Mouse (Mus musculus) thymus, adult 2 months (tissue): ENCODE measurements around the gene Snx5. TPM values are rescaled to one million over a fixed set of nuclear protein-coding genes. Genes with fewer than 3 reads are reported as not detected.

ENCODE experiments used
- DNase-seq: peaks from one replicate; pipeline ENCODE4 v3.0.0; 2021
- H3K27ac ChIP-seq: fragments of 200-500 bp; 2 replicates; pipeline ENCODE4 v1.5.1; 2012; ENCODE audit warnings: low read length, control low read depth; ENCODE audit not compliant: control insufficient read depth, insufficient read depth
- H3K27me3 ChIP-seq: fragments of 200-500 bp; 2 replicates; pipeline ENCODE4 v1.6.1; 2012; ENCODE audit warnings: mild to moderate bottlenecking, low read length, moderate library complexity, mixed read lengths; ENCODE audit not compliant: control insufficient read depth, insufficient read depth
- H3K36me3 ChIP-seq: fragments of 200-500 bp; 2 replicates; pipeline ENCODE4 v1.6.1; 2012; ENCODE audit warnings: mild to moderate bottlenecking, low read length, moderate library complexity; ENCODE audit not compliant: control insufficient read depth, insufficient read depth
- H3K4me1 ChIP-seq: fragments of 200-500 bp; replicated peaks from 2 replicates; pipeline ENCODE4 v1.6.1; 2012; ENCODE audit warnings: low read length; ENCODE audit not compliant: control insufficient read depth, insufficient read depth
- H3K4me3 ChIP-seq: fragments of 200-500 bp; 2 replicates; pipeline ENCODE4 v1.5.1; 2012; ENCODE audit warnings: mild to moderate bottlenecking, low read length, control low read depth, moderate library complexity; ENCODE audit not compliant: control insufficient read depth, insufficient read depth
- CTCF ChIP-seq: fragments of 200-500 bp; IDR thresholded peaks from 2 replicates; pipeline ENCODE4 v1.5.1; 2012; ENCODE audit warnings: mild to moderate bottlenecking, control low read depth, low read length, moderate library complexity, borderline replicate concordance; ENCODE audit not compliant: control insufficient read depth, poor library complexity, insufficient read depth; ENCODE audit errors: extremely low read depth
- POLR2A ChIP-seq: fragments of 200-500 bp; IDR thresholded peaks from 2 replicates; pipeline ENCODE4 v1.6.1; 2012; ENCODE audit warnings: mild to moderate bottlenecking, low read length, control low read depth, moderate library complexity; ENCODE audit not compliant: control insufficient read depth, poor library complexity, insufficient read depth; ENCODE audit errors: extremely low read depth
- WGBS: fragments of 180-500 bp; shearing (Covaris S2); methylation state at CpG from one replicate; pipeline ENCODE4 v1.1.7; 2018; 5-methylcytosine and 5-hydroxymethylcytosine counted together
- polyA plus RNA-seq: library from polyadenylated mRNA; depleted of rRNA; stranded (reverse); fragments of >200 nt; gene quantifications from 2 replicates; pipeline ENCODE4 v1.2.3, GENCODE M21; 2012

Gene Snx5
- polyA plus RNA-seq, 1 experiment: 71.0 TPM

- TF ChIP-seq CTCF (no peak), POLR2A (no peak)
- no peak overlapping the region for H3K4me3 ChIP-seq
- no peaks in the 10 kb centered on the region for H3K36me3 ChIP-seq
- H3K27me3 ChIP-seq: no peaks in the 10 kb centered on the region
- no peak overlapping the region for H3K27ac ChIP-seq
- DNase-seq: no peak
- 97% methylated on average over 9 of the region's 9 CpGs for WGBS
- no peaks in the 10 kb centered on the region for H3K4me1 ChIP-seq
Observed at GRCm38 (mm10) chr2:144215601-144216000, 55.1 kb downstream of the Snx5 start.

DNA sequence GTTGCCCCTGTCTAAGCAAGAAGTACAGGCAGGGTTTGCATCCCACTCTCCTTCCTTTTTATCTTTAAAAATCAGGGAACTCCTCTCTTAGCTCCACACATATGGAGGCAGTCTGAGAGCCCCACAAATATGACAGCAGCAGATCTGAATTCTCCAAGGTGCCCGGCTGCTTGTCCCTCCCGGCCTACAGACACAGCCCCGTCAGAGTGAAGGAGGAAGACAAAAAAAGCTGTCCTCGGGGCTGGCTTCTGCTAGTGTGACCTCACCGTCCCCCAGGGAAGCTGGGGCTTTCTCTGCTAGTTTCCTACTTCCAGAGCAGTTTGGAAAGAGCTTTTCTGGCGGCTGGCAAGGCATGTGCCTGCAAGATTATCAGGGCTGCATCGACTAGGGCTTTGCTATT, 55.5 kb downstream of the Snx5 start:
- WGBS: 55% methylated on average over 7 of the region's 7 CpGs
- no peak overlapping the region for H3K27ac ChIP-seq
- H3K36me3 ChIP-seq: no peaks in the 10 kb centered on the region
- no peaks in the 10 kb centered on the region for H3K4me1 ChIP-seq
- no peaks in the 10 kb centered on the region for H3K27me3 ChIP-seq
- H3K4me3 ChIP-seq: no peak overlapping the region
- DNase-seq: no peak
- no peak for TF ChIP-seq POLR2A

GRCm38 (mm10) chr2:144214508-144215185, 56.1 kb downstream of the Snx5 start:
- no peaks in the 10 kb centered on the region for H3K27me3 ChIP-seq
- no peak overlapping the region for H3K27ac ChIP-seq
- no peaks in the 10 kb centered on the region for H3K36me3 ChIP-seq
- 91% methylated on average over 9 of the region's 9 CpGs for WGBS
- no peak for DNase-seq
- no peak overlapping the region for H3K4me3 ChIP-seq
- no peaks in the 10 kb centered on the region for H3K4me1 ChIP-seq
- no peak for TF ChIP-seq CTCF
- TF ChIP-seq POLR2A: no peak

DNA sequence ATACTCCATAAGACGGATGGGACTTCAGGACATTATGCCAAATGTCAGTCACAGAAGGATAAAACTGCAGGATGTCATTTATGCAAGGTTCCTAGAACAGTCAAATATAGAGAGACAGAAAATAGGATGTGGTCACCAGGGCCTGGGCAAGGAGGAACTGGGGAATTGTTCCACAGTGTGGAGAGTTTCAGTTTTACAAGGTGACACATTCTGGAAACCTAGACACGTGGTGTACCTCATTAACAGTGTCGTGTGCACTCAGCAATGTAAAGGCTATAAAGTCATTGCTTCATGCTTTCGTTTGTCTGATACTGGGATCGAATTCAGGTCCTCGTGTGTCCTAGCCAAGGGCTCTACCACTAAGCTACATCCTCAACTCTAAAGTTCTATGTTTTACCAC, 56.9 kb downstream of the Snx5 start:
- Histone ChIP-seq H3K36me3 (no peaks in the 10 kb centered on the region), H3K27me3 (no peaks in the 10 kb centered on the region), H3K4me3 (no peak overlapping the region), H3K27ac (no peak overlapping the region), H3K4me1 (no peaks in the 10 kb centered on the region)
- TF ChIP-seq POLR2A (no peak), CTCF (no peak)
- WGBS: 48% methylated on average over 6 of the region's 6 CpGs
- DNase-seq: no peak

- Histone ChIP-seq H3K36me3 (no peaks in the 10 kb centered on the region), H3K27me3 (no peaks in the 10 kb centered on the region), H3K4me3 (no peak overlapping the region), H3K4me1 (no peaks in the 10 kb centered on the region), H3K27ac (no peak overlapping the region)
- TF ChIP-seq CTCF: no peak
- no peak for TF ChIP-seq POLR2A
- DNase-seq: no peak
- 94% methylated on average over 3 of the region's 3 CpGs for WGBS
Observed at GRCm38 (mm10) chr2:144209425-144209824, 61.3 kb downstream of the Snx5 start.

- DNase-seq: no peak
- no peak overlapping the region for H3K4me3 ChIP-seq
- H3K4me1 ChIP-seq: no peaks in the 10 kb centered on the region
- 100% methylated on average over 1 of the region's 1 CpGs for WGBS
- TF ChIP-seq POLR2A: no peak
- no peaks in the 10 kb centered on the region for H3K36me3 ChIP-seq
- no peak overlapping the region for H3K27ac ChIP-seq
- no peaks in the 10 kb centered on the region for H3K27me3 ChIP-seq
Observed at GRCm38 (mm10) chr2:144207365-144207764, 63.3 kb downstream of the Snx5 start.

GRCm38 (mm10) chr2:144203001-144203400, 67.7 kb downstream of the Snx5 start:
- H3K27me3 ChIP-seq: no peaks in the 10 kb centered on the region
- H3K4me3 ChIP-seq: no peak overlapping the region
- 0 out of 2 replicates have a peak, but pooled peaks cover 2% of the 10 kb centered on the region for H3K4me1 ChIP-seq
- no peak overlapping the region for H3K27ac ChIP-seq
- WGBS: 96% methylated on average over 5 of the region's 5 CpGs
- DNase-seq: no peak
- TF ChIP-seq CTCF (no peak), POLR2A (no peak)
- no peaks in the 10 kb centered on the region for H3K36me3 ChIP-seq
